Mouse (Mus musculus) retina, postnatal 1 day (tissue): ENCODE data around the gene Spata31d1a.

Source experiments
- DNase-seq: peaks from one replicate; pipeline ENCODE4 v3.0.0-alpha.2; 2012

Gene Spata31d1a

DNA sequence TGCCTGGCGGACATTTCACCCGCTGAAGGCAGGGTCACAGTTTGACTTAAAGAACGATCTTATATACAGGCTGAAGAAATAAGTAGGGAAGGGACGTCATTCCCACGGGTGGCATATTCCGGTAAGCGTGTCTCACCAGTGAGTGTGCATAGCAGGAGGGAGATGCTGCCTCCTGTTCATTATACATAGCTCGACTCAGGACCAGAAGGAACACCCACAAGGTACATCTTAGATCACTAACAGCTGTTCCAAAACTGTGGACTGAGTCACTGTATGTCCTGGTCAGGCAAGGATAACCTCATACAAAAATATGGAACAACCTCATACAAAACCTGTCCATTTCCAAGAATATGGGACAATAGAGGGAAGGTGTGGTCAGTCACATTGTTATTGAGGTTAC is 11.0 kb downstream of the Spata31d1a start:
- DNase-seq = no peak

DNA sequence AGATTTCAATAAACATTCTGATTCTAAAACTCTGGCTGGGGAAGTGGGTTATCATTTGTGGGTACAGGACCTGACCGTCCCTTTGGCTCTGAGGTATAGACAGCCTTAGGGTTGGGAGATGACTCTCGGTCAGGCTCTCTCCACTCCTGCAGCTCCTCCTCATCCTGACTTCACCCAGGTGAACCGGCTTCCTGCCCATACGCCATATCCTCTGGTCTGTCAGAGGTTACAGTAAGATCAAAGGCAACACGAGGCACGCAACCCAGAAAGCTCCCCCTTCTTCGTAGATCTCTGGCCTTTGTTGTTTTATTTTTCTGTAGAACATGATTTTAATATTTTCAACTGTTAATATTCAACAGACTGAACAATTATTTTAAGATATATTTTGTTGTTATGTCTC is 14.3 kb downstream of the Spata31d1a start:
- DNase-seq = no peak

DNA sequence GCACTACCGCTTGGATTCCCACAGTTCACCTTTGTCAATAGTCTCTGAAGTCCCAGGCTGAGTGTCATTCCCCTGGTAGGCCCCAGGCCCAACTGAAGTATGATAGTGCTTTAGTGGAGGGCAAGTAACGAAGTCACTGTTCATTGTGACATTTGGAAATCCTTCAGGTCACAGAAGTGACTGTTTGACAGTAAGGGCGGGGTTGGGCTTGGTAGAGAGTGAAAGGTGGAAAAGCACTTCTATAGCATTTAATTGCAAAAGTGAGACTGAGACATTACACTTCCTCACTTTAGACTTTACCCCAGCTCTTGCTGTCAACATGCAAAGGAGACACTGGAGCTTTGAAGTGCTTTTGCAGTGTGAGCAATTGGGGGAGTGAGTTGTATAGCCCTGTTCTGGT is 16.1 kb downstream of the Spata31d1a start, which contains the start of gene 4921517D22Rik:
Gene 4921517D22Rik (minus strand): TSS at position 101 of the 400 bp plus-strand sequence.
- no peak for DNase-seq

DNA sequence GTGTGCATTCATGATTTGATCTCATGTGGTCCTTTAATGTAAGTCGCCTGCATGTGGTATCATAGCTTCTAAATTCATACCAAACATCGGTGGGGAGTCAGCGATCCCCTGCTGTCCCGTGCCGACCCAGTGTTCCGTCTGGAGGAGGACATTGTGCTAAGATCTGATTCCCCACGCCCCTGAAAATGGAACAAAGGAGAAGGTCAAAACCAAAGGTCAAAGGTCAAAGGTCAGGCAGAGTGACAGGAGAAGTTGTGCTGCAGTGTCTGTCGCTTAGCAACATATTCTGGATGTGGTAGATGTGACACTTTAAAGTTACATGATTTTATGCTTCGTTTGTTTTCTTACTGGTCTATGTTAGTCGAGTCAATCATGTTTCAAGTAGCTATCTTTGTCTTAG is 18.7 kb downstream of the Spata31d1a start:
- DNase-seq = peak; percentile 32

DNA sequence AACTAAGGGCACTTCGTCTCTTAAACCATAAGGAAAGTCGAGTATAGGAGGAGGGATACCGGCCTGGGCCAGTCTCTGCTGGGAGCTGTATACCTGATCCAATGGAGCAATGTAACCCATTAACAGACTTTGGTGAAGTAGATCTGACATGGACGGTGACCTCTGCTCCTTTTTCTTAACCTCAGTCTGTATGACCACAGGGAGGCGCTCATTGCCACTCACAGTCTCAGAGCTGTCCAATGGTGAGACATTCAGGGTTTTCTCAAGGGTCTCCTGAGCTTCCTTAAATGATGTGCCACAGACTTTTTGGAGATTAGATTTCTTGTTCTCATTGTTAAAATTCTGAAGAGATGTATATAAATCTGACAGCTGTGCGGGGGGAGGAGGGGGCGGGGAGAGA is 19.6 kb downstream of the Spata31d1a start:
- DNase-seq = no peak

DNA sequence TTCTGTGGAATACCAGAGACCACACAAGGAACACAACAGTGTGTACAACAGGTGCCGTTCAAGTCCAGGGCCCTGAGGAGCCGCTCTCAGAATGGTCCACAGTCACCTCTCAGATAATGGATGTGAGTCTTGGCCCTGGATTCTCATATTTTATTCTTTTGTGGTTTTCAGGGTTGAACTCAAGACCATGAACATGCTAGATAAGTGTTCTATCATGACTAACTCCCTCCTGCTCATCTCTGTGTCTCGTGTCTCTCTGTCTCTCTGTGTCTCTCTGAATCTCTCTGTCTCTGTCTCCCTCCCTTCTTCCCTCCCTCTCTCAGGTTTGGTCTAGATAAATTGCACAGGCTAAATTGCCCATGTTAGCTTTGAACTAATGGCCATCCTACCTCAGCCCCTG is 20.3 kb downstream of the Spata31d1a start:
- no peak for DNase-seq

DNA sequence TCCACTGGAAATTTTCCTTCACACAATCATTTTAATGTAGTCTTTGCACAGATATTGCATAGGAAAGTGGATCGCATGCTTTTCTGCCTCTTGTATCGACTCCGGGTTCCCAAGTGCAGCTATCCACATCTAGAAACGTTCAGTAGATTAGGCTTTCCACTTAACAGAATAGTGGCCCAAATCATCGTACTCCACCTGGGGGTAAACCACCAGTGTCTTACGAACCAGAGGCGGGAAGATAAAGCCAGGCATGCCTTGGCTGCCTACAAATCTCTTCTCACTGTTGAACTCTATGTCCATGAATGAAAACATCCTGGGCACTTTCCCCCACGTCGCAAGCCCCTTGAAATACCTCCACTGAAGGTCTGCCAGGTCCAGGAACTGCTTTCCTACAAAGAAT is 20.8 kb downstream of the Spata31d1a start:
- DNase-seq = no peak

DNA sequence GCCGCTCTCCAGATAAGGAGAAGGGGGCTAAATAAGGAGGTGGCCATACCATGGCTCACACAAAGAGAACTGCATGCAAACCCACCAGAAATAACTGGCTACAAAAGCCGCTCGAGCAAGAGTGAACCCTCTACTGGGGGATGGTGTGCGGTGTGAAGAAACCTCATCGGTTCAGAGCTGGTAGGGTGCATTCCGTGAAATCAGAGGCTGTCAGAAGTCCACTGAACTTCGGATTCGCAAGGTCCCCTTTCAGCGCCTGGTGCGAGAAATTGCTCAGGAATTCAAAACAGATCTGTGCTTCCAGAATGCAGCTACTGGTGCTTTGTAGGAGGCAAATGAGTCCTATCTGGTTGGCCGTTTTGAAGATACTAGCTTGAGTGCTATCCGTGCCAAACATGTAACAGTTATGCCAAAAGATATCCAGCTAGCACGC is 21.8 kb downstream of the Spata31d1a start:
- no peak for DNase-seq

DNA sequence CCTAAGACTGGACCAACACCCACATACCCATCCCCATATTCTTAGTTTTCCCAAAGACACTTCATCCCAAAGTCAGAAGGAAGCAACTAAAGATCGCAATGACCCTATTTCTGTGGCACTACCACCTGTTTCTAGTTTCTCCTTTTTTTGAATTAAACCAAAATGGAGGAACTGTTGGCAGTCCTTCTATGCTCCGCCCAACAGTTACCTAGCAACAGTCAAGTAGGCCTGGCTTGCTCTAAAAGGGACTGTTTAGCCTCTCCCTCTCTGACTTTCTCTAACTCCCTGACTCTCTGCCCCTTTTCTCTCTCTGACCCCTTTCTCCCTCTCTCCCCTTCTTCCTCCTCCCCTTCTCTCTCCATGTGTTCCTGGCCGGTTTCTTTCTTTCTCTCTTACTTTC is 24.9 kb downstream of the Spata31d1a start:
- DNase-seq = no peak

DNA sequence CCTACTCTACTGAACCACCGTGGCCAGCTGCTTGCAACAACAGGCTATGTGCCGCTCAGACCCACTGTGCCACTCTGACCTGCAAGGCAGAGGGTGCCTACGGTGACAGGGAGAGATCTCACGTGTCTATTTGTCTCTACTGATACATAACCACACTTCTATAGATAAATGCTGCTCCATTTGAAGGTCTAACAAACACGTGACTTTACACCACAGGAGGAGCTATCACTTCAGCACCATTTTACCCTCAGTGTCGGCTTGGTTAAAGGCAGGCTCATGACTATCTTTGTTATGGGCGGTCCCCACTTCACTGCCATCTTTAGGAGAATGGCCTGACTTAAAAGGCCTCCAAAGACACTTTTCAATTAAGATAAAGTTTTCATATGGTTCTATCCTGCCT is 27.5 kb downstream of the Spata31d1a start:
- no peak for DNase-seq

DNA sequence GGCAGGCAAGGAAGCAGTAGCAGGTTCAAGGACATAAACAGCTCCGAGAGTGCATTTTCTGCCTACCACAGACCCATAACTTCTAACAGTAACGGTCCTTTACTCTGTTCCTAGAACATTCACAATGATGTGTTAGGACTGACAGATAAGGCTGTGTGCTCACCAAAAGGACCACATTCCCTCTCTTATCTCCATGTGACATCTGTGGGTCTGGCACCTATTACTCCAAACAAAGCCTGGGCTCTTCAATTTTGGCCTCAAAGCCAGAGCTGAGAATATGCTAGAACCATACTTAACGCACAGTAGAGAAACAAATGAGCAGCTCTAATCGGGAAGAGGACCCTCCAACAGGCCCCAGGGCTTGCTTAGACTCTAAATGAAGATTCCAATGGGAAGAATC is 30.2 kb downstream of the Spata31d1a start:
- DNase-seq = no peak

DNA sequence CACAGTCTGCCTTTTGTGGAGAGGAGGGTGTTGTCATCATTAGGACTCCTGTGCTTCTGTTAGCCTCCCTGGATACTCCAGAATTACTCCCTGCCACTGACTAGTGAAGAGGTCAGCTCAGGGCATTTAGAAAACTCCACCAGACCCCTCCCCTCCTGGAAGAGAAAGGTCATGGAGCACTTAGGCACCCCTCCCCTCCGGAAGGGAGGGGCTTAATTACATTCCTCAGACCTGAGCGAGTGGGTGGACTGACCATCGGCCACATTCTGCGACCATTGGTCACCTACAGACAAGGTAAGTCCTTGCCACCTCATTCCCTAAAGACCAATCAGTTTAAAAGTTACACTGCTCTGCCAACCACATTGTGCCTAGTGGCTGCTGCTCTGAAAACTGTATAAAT is 30.8 kb downstream of the Spata31d1a start:
- DNase-seq = no peak

DNA sequence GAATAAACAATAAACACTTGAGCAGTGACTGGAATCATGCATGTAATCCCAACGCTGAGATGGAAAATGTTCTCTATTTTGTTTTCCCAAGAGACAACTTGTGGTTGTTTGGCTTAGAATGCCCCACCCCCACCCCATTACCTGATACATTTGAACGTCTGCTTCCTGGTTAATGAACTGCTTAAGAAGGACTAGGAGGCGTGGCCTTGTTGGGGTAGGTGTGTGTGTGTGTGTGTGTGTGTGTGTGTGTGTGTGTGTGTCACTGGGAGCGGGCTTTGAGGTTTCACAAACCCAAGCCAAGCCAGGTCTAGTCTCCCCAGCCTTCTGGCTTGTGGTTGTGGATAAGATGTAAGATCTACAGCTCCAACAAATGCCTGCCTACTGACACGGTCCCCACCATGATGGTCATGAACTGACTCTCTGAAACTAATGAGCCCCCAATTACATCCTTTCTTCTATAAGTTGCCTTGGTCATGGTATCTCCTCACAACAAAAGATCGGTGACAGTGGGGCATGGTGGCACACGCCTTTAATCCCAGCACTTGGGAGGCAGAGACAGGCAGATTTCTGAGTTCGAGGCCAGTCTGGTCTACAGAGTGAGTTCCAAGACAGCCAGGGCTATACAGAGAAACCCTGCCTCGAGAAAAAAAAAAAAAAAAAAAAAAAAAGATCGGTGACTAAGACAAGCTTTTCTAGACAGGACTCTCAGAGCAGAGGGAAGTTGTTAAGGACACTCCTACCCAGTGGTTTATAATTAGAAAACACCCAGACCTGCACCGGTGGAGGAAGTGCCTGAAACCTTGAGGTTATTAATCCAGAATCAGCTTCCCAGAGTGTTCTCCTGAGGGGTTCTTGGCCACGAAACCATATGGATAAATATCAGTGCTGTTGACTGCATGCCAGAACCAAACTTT is 33.6 kb downstream of the Spata31d1a start:
- DNase-seq = no peak

DNA sequence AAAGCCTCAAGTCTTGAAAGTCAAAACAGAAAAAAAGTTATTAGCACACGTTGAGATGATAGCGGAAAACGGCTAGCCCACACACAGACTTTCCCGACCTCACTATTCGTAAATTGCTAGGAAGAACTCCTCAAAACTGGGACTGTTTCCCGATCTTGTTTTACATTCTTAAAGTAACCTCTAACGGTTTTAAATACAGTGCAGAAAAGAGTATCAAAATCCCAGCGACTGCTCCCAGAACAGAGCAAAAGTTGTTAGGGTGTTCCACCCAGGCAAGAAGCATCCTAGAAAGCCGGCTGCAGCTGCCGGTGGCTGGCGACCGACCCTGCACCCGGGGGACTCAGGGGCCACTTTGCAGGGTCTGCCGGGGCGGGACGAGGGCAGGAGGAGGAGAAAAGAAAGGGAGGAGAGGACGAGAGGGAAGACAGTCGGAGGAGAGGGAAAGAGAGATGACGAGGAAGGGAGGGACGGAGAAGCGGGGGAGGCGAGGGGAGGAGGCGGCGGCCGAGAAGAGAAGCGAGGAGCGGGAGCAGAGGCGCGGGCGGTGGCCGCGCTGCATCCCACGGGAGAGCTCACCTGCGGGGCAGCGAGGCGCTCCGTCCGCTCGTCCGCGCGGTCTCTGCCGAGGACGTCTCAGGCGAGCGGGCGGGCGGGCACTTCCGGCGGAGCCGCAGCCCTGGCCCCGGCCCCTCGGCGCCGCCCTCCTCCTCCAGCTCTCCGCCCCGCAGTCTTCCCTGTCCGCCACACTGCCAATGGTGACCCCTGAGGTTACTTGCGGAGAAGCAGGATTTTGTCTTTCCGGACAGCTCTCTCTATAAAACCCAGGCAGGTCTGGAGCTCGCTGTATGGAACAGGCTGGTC is 34.7 kb downstream of the Spata31d1a start, which contains the start of gene Golm1:
Gene Golm1 (minus strand): TSS at position 661 of the 861 bp plus-strand sequence.
- peak; percentile 79 for DNase-seq

DNA sequence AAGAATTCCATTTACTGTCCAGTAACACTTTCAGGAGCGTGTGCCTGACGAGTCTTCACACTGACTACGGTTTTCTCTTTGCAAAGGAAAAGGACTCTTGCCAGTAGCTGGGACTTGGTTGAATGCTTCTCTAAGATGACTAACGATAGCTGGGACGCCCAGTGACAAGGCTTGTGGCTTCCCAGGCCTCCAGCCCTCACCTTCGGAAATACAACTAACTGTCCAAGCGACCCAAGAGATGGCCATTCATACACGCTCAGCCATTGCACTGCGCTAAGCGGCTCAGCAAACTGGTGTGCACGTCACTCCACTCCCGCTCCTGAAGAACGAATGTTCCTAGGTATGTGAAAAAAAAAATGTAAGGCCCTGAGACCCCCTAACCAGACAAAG is 35.4 kb downstream of the Spata31d1a start:
- DNase-seq = peak; percentile 58

DNA sequence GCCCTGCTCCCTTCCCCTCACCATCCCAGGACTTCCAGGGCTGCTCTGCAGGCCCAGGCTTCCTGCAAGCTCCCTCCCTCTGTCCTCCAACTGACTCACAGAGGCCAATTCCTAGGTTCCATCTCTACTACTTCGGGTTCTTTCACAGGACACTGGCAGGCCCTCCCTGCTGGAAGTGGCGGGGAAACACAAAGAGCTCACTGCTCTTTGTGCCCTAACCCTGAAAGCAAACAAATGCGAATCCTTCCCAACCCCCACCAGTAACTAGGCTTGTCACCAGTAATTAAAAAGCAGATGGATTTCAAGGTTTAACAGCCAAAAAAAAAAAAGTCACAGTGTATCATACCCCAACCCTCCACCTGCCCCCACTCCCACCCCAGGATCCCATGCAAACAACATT is 35.9 kb downstream of the Spata31d1a start:
- DNase-seq = peak; percentile 51

DNA sequence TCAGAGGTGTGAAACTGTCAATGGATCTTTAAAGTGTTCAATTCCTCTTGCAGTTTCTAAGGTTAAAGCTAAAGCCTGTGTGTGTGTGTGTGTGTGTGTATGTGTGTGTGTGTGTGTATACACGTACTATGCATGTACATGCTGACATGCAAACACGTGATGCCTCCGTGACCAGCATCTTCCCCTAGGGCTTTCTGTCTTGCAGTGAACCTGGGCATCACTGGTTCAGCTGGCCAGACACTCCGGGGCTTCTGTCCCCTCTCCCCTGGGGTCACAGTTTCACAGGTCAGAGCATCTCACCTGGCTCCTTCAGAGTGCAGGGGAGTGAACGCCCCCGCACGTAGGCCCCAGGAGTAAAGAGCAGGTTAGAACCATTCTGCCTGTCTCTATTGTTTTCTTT is 36.5 kb downstream of the Spata31d1a start:
- peak; percentile 40 for DNase-seq

DNA sequence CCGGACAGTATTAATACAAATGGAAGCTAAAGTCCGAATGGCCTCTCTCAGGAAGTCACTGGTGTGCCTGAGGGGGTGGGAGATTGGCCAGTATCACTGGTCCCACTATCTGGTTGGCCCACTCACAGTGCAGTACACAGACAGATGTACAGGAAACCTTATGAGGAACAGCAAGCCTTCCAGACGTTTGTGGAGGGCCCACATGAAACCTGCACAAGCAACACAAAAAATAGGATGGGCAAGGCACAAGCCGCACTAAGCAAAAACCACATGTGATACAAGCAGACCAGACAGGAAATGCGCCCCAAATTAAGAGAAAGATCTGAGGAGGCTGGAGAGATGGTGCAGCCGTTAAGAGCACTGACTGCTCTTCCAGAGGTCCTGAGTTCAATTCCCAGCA is 37.9 kb downstream of the Spata31d1a start:
- DNase-seq = no peak

DNA sequence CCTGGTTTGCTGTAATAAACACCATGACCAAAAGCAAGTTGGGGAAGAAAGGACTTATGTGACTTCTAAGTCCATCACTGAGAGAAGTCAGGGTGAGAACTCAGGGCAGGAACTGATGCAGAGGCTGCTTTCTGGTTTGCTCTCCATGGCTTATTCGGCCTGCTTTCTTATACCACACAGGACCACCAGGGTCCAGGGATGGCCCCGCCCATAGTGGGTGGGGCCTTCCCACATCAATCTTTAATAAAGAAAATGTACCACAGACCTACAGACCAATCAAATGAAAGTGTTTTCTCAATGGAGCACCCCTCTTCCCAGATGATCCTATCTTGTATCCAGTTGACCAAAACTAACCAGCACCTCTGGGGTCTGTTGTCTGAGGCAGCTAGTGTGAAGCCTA is 38.6 kb downstream of the Spata31d1a start:
- DNase-seq = peak; percentile 32

DNA sequence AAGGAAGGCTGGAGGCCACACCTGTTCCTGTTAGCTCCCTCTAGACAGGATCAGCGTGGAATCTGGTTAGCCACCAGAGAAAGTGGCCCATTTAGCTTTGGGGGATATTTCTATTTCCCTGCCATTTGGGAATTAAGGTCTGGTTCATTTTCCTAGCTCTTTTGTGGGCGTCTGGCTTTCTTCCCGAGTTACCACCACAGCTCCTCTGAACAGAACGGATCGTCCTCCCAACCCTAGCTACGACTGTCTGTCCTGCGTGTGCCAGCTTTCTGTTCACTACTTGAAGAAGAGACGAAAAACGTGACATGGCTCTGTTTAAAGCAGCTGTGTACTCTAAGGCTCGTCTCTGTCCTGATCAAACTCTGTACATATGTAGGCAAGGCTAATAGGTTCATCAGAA is 40.2 kb downstream of the Spata31d1a start:
- DNase-seq = no peak

DNA sequence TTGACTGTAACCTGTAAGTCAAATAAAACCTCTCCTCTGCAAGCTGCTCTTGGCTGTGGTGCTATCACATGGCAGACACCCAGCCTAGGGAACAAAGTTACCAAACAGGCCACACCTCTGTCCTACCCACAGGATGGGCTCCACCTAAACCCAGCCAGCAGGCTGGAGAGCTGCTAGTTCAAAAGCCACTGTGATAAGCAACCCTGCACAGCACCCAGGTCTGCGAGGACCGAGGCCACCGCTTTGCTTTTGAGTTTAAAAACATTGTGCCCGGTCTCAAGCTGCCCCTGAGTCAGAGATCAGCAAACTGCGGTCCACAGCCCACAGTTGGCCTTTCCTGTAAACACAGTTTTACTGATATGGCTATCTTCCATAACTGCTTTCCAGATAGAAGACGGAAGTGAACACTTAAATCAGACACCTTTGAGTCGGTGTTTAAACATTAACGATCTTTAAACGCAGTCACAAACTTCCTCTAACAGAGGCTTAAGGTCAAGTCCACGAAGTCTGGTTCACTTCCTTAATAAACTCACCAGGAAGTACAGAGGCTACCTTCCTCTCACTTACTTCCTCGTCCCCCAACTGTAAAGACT is 41.5 kb downstream of the Spata31d1a start:
- DNase-seq = no peak

DNA sequence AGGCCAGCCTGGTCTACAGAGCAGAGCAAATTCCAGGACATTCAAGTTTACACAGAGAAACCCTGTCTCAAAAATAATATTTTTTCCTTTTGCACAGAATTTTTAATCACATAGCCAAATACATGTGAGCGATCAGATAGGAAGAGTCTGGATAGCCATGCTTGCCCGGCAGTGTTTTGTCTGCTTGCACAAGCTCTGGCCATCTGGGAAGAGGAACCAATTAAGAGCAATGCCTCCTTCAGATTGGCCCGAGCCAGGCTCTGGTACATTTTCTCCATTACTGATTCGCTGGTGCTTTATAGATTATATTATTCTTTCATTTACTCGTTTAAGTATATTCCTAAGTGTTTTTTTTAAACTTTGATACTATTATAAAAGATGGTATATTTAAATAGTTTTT is 42.4 kb downstream of the Spata31d1a start:
- DNase-seq = no peak
